Mouse (Mus musculus): ENCODE results near the gene Tmem138. TPM values are rescaled to one million over a fixed set of nuclear protein-coding genes. Genes with fewer than 3 reads are reported as not detected.

The Tmem138 gene
- polyA plus RNA-seq, 1 experiment from 2014 or later, result 35.0 TPM

GRCm38 (mm10) chr19:10590301-10590700 is 13.1 kb upstream of the Tmem138 start:
- Histone ChIP-seq H3K4me1 (replicated peaks; ENCODE audit: insufficient read depth, low read length) (no peaks in the 10 kb centered on the region), H3K9ac (ENCODE audit: low read depth, low read length) (no peak overlapping the region), H3K4me3 (replicated peaks; ENCODE audit: low read depth, low read length) (no peak overlapping the region), H3K4me2 (ENCODE audit: low read length) (no peak overlapping the region), H3K27ac (no peak overlapping the region), H3K36me3 (ENCODE audit: insufficient read depth, low read length) (peaks cover 16% of the 10 kb centered on the region), H3K9me3 (replicated peaks; ENCODE audit: low read length) (no peaks in the 10 kb centered on the region), H3K27me3 (ENCODE audit: insufficient read depth, low read length) (no peaks in the 10 kb centered on the region)
- TF ChIP-seq CTCF (IDR thresholded peaks at IDR 0.05; ENCODE audit: low read depth), result no peak
- DNase-seq (ENCODE audit: low spot score), result no peak
- 59% methylated on average over 3 of the region's 3 CpGs for WGBS
- no peak for ATAC-seq (replicated peaks; ENCODE audit: low FRiP score, low read depth)

DNA sequence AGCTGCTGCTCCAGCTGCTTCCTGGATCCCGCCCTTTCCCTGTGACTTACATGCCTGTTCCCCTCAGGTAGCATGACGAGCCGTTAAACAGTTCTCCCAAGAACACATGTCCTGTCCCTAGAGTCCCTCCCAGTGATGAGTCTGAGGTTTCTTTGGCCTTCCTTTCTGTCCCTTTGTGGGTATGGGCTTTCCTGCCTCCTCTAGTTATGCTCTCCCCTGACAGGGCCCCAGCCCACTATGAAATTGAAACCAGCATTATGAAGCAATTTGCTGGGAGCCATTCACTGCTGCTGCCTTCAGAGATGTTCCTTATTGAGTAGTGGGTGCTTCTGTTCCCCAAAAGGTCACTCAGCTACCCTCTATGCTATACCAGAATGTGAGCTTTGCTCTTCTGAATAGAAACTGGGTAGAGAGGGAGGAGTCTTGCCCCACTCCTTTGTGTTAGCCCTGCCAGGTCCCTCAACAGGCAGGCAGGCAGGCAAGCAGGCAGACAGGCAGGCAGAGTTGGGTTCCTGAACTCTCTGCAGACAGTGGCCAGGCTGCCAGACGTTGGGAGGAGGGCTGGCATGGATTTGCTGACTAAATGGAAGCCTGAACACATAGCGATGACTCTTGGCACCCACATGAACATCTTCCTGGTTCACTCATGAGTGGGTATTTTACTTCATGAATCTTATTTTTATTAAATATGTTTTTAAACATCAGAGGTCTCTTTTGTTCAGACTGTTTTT is 12.1 kb upstream of the Tmem138 start:
- peaks cover 10% of the 10 kb centered on the region for H3K36me3 ChIP-seq (ENCODE audit: insufficient read depth, low read length)
- H3K4me3 ChIP-seq (replicated peaks; ENCODE audit: low read depth, low read length), result no peak overlapping the region
- ATAC-seq (replicated peaks; ENCODE audit: low FRiP score, low read depth) (no peak), DNase-seq (ENCODE audit: low spot score) (no peak)
- no peaks in the 10 kb centered on the region for H3K27me3 ChIP-seq (ENCODE audit: insufficient read depth, low read length)
- no peaks in the 10 kb centered on the region for H3K4me1 ChIP-seq (replicated peaks; ENCODE audit: insufficient read depth, low read length)
- TF ChIP-seq CTCF (IDR thresholded peaks at IDR 0.05; ENCODE audit: low read depth), result no peak
- H3K9ac ChIP-seq (ENCODE audit: low read depth, low read length), result no peak overlapping the region
- H3K9me3 ChIP-seq (replicated peaks; ENCODE audit: low read length), result no peaks in the 10 kb centered on the region
- no peak overlapping the region for H3K27ac ChIP-seq
- no peak overlapping the region for H3K4me2 ChIP-seq (ENCODE audit: low read length)
- WGBS, result 67% methylated on average over 5 of the region's 5 CpGs

GRCm38 (mm10) chr19:10587231-10587630 is 10.1 kb upstream of the Tmem138 start:
- 87% methylated on average over 8 of the region's 8 CpGs for WGBS
- no peak overlapping the region for H3K27ac ChIP-seq
- H3K4me1 ChIP-seq (replicated peaks; ENCODE audit: insufficient read depth, low read length), result no peaks in the 10 kb centered on the region
- no peak overlapping the region for H3K4me3 ChIP-seq (replicated peaks; ENCODE audit: low read depth, low read length)
- H3K9me3 ChIP-seq (replicated peaks; ENCODE audit: low read length), result no peaks in the 10 kb centered on the region
- H3K4me2 ChIP-seq (ENCODE audit: low read length), result no peak overlapping the region
- DNase-seq (ENCODE audit: low spot score), result no peak
- TF ChIP-seq CTCF (IDR thresholded peaks at IDR 0.05; ENCODE audit: low read depth), result no peak
- ATAC-seq (replicated peaks; ENCODE audit: low FRiP score, low read depth), result no peak
- no peaks in the 10 kb centered on the region for H3K27me3 ChIP-seq (ENCODE audit: insufficient read depth, low read length)
- H3K9ac ChIP-seq (ENCODE audit: low read depth, low read length), result no peak overlapping the region
- peaks cover 5% of the 10 kb centered on the region for H3K36me3 ChIP-seq (ENCODE audit: insufficient read depth, low read length)

- 79% methylated on average over 8 of the region's 8 CpGs for WGBS
- no peak for TF ChIP-seq CTCF (IDR thresholded peaks at IDR 0.05; ENCODE audit: low read depth)
- no peak; the same call in 1 of the 2 replicates for ATAC-seq (replicated peaks; ENCODE audit: low FRiP score, low read depth)
Observed at GRCm38 (mm10) chr19:10585112-10585511, 8.0 kb upstream of the Tmem138 start.

GRCm38 (mm10) chr19:10583550-10584146 is 6.5 kb upstream of the Tmem138 start:
- Histone ChIP-seq H3K4me2 (ENCODE audit: low read length) (no peak overlapping the region), H3K4me1 (replicated peaks; ENCODE audit: insufficient read depth, low read length) (0 out of 2 replicates have a peak, but pooled peaks cover 2% of the 10 kb centered on the region), H3K4me3 (replicated peaks; ENCODE audit: low read depth, low read length) (no peak overlapping the region), H3K9me3 (replicated peaks; ENCODE audit: low read length) (no peaks in the 10 kb centered on the region), H3K36me3 (ENCODE audit: insufficient read depth, low read length) (no peaks in the 10 kb centered on the region), H3K27me3 (ENCODE audit: insufficient read depth, low read length) (no peaks in the 10 kb centered on the region), H3K9ac (ENCODE audit: low read depth, low read length) (no peak overlapping the region), H3K27ac (no peak overlapping the region)
- ATAC-seq (replicated peaks; ENCODE audit: low FRiP score, low read depth) (no peak), DNase-seq (ENCODE audit: low spot score) (no peak)
- 60% methylated on average over 7 of the region's 7 CpGs for WGBS
- TF ChIP-seq CTCF (IDR thresholded peaks at IDR 0.05; ENCODE audit: low read depth), result no peak

More at GRCm38 (mm10) chr19:10585112-10585511, 8.0 kb upstream of the Tmem138 start:
- Histone ChIP-seq H3K9ac (ENCODE audit: low read depth, low read length) (no peak overlapping the region), H3K27ac (no peak overlapping the region), H3K4me3 (replicated peaks; ENCODE audit: low read depth, low read length) (no peak overlapping the region), H3K36me3 (ENCODE audit: insufficient read depth, low read length) (no peaks in the 10 kb centered on the region), H3K27me3 (ENCODE audit: insufficient read depth, low read length) (no peaks in the 10 kb centered on the region), H3K4me2 (ENCODE audit: low read length) (no peak overlapping the region), H3K9me3 (replicated peaks; ENCODE audit: low read length) (no peaks in the 10 kb centered on the region), H3K4me1 (replicated peaks; ENCODE audit: insufficient read depth, low read length) (no peaks in the 10 kb centered on the region)
- no peak for DNase-seq (ENCODE audit: low spot score)

- Histone ChIP-seq H3K9ac (ENCODE audit: low read depth, low read length) (no peak overlapping the region), H3K9me3 (replicated peaks; ENCODE audit: low read length) (no peaks in the 10 kb centered on the region), H3K27ac (no peak overlapping the region), H3K4me3 (replicated peaks; ENCODE audit: low read depth, low read length) (no peak overlapping the region), H3K4me1 (replicated peaks; ENCODE audit: insufficient read depth, low read length) (0 out of 2 replicates have a peak, but pooled peaks cover 5% of the 10 kb centered on the region), H3K4me2 (ENCODE audit: low read length) (no peak overlapping the region), H3K27me3 (ENCODE audit: insufficient read depth, low read length) (no peaks in the 10 kb centered on the region), H3K36me3 (ENCODE audit: insufficient read depth, low read length) (no peaks in the 10 kb centered on the region)
- ATAC-seq (replicated peaks; ENCODE audit: low FRiP score, low read depth), result no peak
- no peak for TF ChIP-seq CTCF (IDR thresholded peaks at IDR 0.05; ENCODE audit: low read depth)
- WGBS, result 84% methylated on average over 6 of the region's 6 CpGs
- no peak for DNase-seq (ENCODE audit: low spot score)
Observed at GRCm38 (mm10) chr19:10581984-10582383, 4.8 kb upstream of the Tmem138 start.

All from kidney, postnatal 0 days (tissue).